Mouse (Mus musculus): ENCODE results near the gene Npdc1.

- TF ChIP-seq POLR2A (IDR thresholded peaks at IDR 0.05; ENCODE audit: insufficient read depth, low read length) (no peak), CTCF (IDR thresholded peaks at IDR 0.05; ENCODE audit: low read depth, low read length) (no peak)
Observed at GRCm38 (mm10) chr2:25427256-25427655, 28.1 kb downstream of the Npdc1 start.
